Mouse (Mus musculus) leukemia stem cell, adult 10-12 weeks (primary cell): ENCODE data around the gene Olfr259. TPM values are rescaled to one million over a fixed set of nuclear protein-coding genes. Genes with fewer than 3 reads are reported as not detected.

Experiments
- polyA plus RNA-seq: library from polyadenylated mRNA; stranded (reverse); fragments of >175 nt; gene quantifications from 2 replicates; pipeline ENCODE4 v1.2.3, GENCODE M21; 2012; ENCODE audit warnings: low replicate concordance

Olfr259 gene
- not detected in 2 replicates for polyA plus RNA-seq

DNA sequence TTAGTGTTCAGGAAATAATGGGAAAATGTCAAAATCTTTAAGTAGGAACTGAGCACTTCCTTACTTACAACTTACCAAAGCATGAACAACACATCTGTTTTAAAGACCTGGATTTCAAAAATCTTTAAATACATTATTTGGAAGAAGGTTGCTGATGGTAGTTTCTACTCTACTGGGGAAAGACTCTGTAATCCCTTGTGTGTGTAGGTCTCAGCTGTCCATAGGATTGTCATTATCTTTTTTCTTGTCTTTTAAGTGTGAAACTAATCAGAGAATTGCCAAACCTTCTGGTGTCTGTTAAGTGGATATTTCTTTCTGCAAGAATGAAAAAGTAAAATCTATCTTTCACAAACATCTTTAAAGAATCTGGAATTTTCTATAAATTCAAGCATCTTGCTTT, at the start of gene Olfr259:
TSS of gene Olfr259 (minus strand) at position 101 of the 400 bp plus-strand sequence.

DNA sequence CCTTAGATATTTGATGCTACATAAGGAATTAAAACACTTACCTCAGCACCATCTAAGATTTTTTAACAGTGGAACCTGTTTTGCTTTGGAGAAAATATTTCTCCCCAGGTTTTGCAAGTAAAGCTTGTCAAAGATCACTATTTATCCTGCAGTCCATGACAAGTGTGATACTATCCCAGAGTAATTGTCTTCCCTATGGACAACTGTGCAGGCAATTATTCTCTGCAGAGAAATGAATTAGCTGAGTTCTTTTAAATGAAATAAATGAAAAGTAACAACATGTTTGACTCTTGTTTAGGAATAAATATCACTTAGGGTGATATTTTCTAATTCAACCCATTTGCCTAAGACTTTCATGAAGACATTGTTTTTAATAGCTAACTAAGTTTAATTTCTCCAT, 38.2 kb upstream of the Olfr259 start, which contains the start of gene Olfr1111:
TSS of gene Olfr1111 (minus strand) at position 101 of the 400 bp plus-strand sequence.

DNA sequence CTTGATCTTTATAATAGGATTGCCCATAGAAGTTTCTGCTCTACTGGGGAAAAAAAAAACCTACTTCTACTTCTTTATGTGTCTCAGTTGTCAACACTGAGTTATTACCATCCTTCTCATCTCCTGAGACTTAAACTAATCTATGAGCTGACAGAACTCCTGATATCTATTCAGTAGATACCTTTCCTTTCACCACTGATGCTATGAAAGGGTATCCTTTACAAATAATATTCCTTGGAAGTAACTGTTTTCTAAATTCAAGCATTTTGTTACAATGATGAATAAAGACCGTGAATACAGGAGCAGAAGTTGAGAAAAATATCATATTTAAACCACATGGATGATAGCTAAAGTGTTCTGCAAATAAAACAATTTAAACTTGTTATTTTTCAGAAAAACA, 25.8 kb upstream of the Olfr259 start, which contains the start of gene Olfr1110:
TSS of gene Olfr1110 (minus strand) at position 101 of the 400 bp plus-strand sequence.

DNA sequence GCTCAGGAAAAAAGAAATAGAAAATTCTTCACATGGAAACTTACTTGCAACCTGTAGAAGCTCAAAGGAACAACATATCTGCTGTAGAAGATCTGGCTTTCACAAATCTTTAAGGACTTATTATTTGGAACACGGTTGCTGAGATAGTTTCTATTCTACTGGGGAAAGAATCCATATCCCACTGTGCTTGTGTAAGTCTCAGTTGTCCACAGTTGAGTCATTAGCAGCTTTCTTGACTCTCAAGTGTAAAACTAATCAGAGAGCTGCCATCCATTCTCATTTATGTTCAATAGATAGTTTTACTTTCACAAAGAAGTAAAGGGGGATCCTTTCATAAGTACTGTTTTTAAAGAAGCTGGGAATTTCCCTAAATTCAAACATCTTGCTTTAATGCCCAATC, 18.5 kb downstream of the Olfr259 start, which contains the start of gene Olfr1109:
TSS of gene Olfr1109 (minus strand) at position 101 of the 400 bp plus-strand sequence.

DNA sequence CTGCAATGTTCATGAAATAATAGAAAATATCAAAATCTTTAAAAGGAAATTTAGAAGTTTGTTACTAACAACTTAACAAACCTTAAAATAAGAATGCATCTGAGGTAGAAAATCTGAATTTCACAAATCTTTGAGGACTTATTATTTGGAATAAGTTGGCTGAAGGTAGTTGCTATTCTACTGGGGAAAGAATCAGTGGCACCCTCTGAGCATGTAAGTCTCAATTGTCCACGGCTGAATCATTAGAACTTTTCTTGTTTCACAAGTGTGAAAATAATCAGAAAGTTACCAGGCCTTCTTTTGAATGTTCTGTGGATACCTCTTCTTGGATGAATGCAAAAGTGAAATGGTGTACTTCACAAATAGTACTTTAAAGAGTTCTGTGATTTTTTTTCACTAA, 38.6 kb downstream of the Olfr259 start, which contains the start of gene Olfr1107:
TSS of gene Olfr1107 (minus strand) at position 101 of the 400 bp plus-strand sequence.

Other genes with a start within 250 kb of the Olfr259 start
- not detected in 2 replicates for gene Gm13723, start 239.8 kb downstream of the Olfr259 start, polyA plus RNA-seq
- not detected in 2 replicates for gene Olfr1097, start 222.4 kb downstream of the Olfr259 start, polyA plus RNA-seq
- not detected in 2 replicates for gene Olfr1098, start 190.0 kb downstream of the Olfr259 start, polyA plus RNA-seq
- not detected in 2 replicates for gene Olfr1099, start 153.9 kb downstream of the Olfr259 start, polyA plus RNA-seq
- not detected in 2 replicates for gene Olfr1100, start 134.6 kb downstream of the Olfr259 start, polyA plus RNA-seq
- not detected in 2 replicates for gene Olfr1101, start 123.3 kb downstream of the Olfr259 start, polyA plus RNA-seq
- gene Olfr1102, start 116.2 kb downstream of the Olfr259 start, polyA plus RNA-seq, result not detected in 2 replicates
- not detected in 2 replicates for gene Olfr1104, start 87.5 kb downstream of the Olfr259 start, polyA plus RNA-seq
- not detected in 2 replicates for gene Olfr1105, start 78.0 kb downstream of the Olfr259 start, polyA plus RNA-seq
- not detected in 2 replicates for gene Olfr1106, start 62.3 kb downstream of the Olfr259 start, polyA plus RNA-seq
- not detected in 2 replicates for gene Olfr1107, start 38.8 kb downstream of the Olfr259 start, polyA plus RNA-seq
- not detected in 2 replicates for gene Olfr1109, start 18.6 kb downstream of the Olfr259 start, polyA plus RNA-seq
- gene Olfr1110, start 25.7 kb upstream of the Olfr259 start, polyA plus RNA-seq, result 0.09 TPM in 1 of 2 replicates, not detected in the other
- not detected in 2 replicates for gene Olfr1111, start 38.1 kb upstream of the Olfr259 start, polyA plus RNA-seq
- not detected in 2 replicates for gene Olfr1112, start 73.2 kb upstream of the Olfr259 start, polyA plus RNA-seq
- not detected in 2 replicates for gene Olfr1113, start 94.4 kb upstream of the Olfr259 start, polyA plus RNA-seq
- gene Olfr1115, start 133.4 kb upstream of the Olfr259 start, polyA plus RNA-seq, result not detected in 2 replicates
- 0.02 TPM in 1 of 2 replicates, not detected in the other for gene Olfr1116, start 153.0 kb upstream of the Olfr259 start, polyA plus RNA-seq
- gene Olfr1118, start 193.0 kb upstream of the Olfr259 start, polyA plus RNA-seq, result 0.03 TPM in 1 of 2 replicates, not detected in the other
- gene Olfr1120, start 240.2 kb upstream of the Olfr259 start, polyA plus RNA-seq, result not detected in 2 replicates